Mouse (Mus musculus) embryonic stem cell, embryonic (primary cell): ENCODE data around the gene Egfr.

Source experiments
- CTCF ChIA-PET, 4 experiments: fragments of 300-600 bp in 2 of 4; fragments of 350-600 bp in 2 of 4; sonication (Branson Sonifier 250); formaldehyde crosslinking; loops; one replicate each; lab custom pipeline; 2022; ENCODE audit warnings: inconsistent platforms in 2 of 4; lab: Charles Lee
- POLR2A ChIA-PET, 4 experiments: fragments of 300-600 bp in 2 of 4; fragments of 350-600 bp in 2 of 4; sonication (Branson Sonifier 250); formaldehyde crosslinking; loops; one replicate each; lab custom pipeline; 2022; ENCODE audit warnings: antibody characterized with exemption in 4 of 4, inconsistent platforms in 1 of 4; lab: Charles Lee

Egfr gene

DNA sequence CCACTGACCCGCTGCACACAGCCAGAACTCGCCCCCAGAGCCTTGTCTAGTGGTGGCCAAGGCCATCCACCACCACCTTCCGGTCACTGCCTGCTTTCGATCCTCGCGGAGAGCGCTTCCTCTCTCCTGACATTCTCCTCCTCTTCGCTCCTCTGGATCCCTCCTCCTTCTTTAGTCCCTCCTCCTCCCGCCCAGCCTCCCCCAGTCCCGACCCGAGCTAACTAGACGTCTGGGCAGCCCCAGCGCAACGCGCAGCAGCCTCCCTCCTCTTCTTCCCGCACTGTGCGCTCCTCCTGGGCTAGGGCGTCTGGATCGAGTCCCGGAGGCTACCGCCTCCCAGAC, at the start of gene Egfr:
Egfr (plus strand) TSS at position 197 of the 342 bp plus-strand sequence.
- CTCF ChIA-PET: interaction anchor here in 1 of 4 experiments (0.6 kb wide), 1 partner anchor 238 kb away, joined by 3 read pairs; no protein-coding TSS in a partner anchor
- POLR2A ChIA-PET: interaction anchor here in 1 of 4 experiments (1.0 kb wide), 1 partner anchor 161 kb away, joined by 3 read pairs; no protein-coding TSS in a partner anchor

DNA sequence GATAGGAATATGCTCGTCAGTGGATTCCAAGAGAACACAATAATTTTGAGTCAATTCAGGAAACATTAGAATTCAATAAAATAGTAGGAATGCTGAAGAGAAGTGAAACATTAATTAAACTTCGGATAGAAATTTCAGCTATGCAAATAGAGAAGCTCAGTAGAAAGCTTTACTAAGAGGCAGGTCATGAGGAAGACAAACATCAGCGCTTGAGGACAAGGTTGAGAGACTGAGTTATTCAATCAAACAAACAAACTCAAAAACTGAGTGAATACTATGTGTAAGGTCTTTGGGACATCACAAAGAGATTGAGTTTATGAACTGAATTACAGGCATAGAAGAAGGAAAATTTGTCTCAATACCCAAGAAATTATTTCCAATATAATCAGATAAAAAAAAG, 48.8 kb upstream of the Egfr start:
- CTCF ChIA-PET: no interaction called here
- POLR2A ChIA-PET: no interaction called here

GRCm38 (mm10) chr11:16735083-16735644, 16.8 kb upstream of the Egfr start:
- CTCF ChIA-PET: no interaction called here
- POLR2A ChIA-PET: no interaction called here

- ChIA-PET POLR2A (no interaction called here), CTCF (no interaction called here)
These were observed 14.7 kb upstream of the Egfr start for GRCm38 (mm10) chr11:16737323-16737722.

- ChIA-PET POLR2A (interaction anchor here in 1 of 4 experiments (1.4 kb wide), 1 partner anchor 212 kb away, joined by 3 read pairs; no protein-coding TSS in a partner anchor), CTCF (no interaction called here)
These were observed 13.3 kb upstream of the Egfr start for GRCm38 (mm10) chr11:16738691-16739090.

GRCm38 (mm10) chr11:16739155-16739554, 12.8 kb upstream of the Egfr start:
- POLR2A ChIA-PET: interaction anchor here in 1 of 4 experiments (0.6 to 1.4 kb wide), 2 partner anchors 208 to 213 kb away, joined by 3 read pairs; no protein-coding TSS in a partner anchor

GRCm38 (mm10) chr11:16740691-16741611, 11.1 kb upstream of the Egfr start:
- CTCF ChIA-PET: no interaction called here
- POLR2A ChIA-PET: no interaction called here

More at GRCm38 (mm10) chr11:16739155-16739554, 12.8 kb upstream of the Egfr start:
- CTCF ChIA-PET: no interaction called here

DNA sequence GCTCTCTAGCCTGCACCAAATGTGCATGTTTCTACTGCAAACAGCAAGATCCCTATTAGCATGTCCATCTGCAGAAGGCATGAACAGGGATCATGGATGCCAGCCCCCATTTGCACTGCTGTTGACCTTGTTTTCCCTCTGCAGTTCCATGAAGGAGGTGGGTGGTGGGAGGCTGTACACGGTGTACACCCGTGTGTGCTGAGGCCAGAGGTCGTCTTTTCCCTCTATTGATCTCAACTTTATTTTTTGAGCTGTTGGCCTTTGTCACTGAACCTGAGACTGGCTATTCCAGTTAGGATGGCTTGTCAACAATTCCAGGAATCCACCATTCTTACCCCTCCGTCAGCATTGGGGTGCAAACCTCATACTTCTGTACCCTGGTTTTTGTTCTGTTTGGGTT, 9.8 kb upstream of the Egfr start:
- ChIA-PET POLR2A (no interaction called here), CTCF (no interaction called here)

GRCm38 (mm10) chr11:16742821-16743220, 9.2 kb upstream of the Egfr start:
- ChIA-PET POLR2A (no interaction called here), CTCF (no interaction called here)

DNA sequence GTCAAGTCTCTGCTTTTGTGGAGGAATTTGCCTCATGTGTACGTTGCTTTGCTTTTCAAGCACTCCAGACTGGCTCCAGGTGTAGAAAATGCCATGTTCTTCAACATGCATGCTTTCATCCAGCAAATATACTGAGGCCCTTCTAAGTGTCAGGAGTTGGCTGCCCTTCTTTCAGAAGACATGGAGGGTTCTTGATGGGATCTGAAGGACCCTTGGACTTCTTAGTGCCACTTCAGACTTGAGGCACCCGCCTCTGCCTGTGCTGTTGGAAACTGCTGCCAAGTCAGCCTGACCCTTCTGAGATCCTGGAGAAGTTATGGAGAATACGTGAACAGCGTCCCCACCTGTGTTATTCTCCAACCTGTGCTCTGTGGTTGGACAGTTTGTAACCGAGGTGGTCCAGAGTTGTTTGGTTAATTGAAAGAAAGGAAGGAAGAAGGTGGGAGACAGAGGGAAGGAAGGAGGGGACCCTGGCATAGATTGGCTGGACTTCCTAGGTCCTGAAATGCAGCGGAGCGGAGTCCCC, 483 bp upstream of the Egfr start:
- ChIA-PET CTCF (no interaction called here), POLR2A (interaction anchor here in 1 of 4 experiments (1.0 kb wide), 1 partner anchor 160 kb away, joined by 3 read pairs; no protein-coding TSS in a partner anchor)

GRCm38 (mm10) chr11:16752349-16753153, 548 bp downstream of the Egfr start:
- CTCF ChIA-PET: interaction anchor here in 1 of 4 experiments (0.6 kb wide), 1 partner anchor 237 kb away, joined by 3 read pairs; no protein-coding TSS in a partner anchor
- POLR2A ChIA-PET: interaction anchor here in 3 of 4 experiments (0.6 to 1.3 kb wide), 5 partner anchors 13 to 198 kb away, joined by 3 to 4 read pairs (median 3); partner anchors contain the start of gene Fbxo48 (in 1 of the 3)

GRCm38 (mm10) chr11:16753154-16754040, 1.4 kb downstream of the Egfr start:
- ChIA-PET POLR2A (interaction anchor here in 3 of 4 experiments (0.6 to 1.3 kb wide), 6 partner anchors 12 to 198 kb away, joined by 3 to 4 read pairs (median 4); partner anchors contain the start of gene Fbxo48 (in 2 of the 3)), CTCF (no interaction called here)

GRCm38 (mm10) chr11:16759930-16760329, 7.9 kb downstream of the Egfr start:
- ChIA-PET CTCF (no interaction called here), POLR2A (no interaction called here)

DNA sequence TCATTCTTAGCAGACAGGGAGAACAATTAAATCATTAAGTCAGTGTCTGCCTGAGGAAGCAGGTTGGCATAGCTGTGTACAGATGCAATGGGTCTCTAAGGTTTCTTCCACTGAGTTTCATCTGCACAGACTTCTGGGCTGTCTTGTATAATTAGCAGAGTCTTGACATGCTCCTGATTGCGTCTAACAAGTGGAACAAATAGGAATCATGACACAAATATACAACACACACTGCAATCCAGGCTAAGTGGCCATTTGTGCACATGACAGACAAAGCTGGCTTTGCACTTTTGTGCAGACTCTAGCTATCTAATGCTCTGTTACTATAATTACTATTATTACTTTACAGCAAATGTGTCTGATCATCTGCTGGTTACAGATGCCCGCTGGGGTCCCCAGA, 9.2 kb downstream of the Egfr start:
- POLR2A ChIA-PET: no interaction called here
- CTCF ChIA-PET: no interaction called here

DNA sequence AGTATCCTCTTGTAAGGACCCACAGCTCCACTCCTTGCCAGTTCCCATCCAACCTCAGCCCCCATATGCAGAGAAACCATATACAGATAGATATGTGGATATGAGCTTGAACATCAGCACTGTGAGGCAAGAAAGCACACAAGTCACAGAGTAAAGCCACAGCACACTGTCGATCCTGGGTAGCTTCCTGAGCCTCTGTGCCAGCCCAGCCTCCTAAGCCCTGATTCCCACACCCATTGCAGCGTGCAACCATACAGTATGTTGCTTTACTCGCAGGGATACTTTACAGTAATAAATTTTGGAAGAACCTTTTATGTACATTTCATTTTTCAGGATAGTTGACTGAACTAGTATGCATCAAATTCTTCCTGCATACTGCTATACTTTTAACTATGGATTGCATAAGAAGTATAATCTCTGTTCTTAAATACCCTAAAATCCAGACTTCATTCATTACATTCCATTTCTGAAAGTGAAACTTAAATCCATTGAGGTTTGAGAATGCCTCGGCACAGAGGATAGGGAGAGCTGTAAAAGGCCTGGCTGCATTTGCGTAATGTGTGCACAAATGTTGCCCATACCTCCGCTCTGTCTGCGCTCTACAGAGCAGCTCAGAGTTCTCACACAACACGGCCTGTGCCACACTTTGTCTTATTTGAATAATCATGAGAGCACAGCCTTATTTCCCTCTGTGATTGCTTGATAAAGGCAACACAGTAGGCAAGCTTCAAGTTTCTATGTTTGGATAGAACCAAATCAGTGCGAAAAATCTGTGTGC, 14.2 kb downstream of the Egfr start:
- POLR2A ChIA-PET: interaction anchor here in 2 of 4 experiments (0.9 to 1.0 kb wide), 2 partner anchors 13 to 174 kb away, joined by 3 read pairs; no protein-coding TSS in a partner anchor
- CTCF ChIA-PET: no interaction called here

DNA sequence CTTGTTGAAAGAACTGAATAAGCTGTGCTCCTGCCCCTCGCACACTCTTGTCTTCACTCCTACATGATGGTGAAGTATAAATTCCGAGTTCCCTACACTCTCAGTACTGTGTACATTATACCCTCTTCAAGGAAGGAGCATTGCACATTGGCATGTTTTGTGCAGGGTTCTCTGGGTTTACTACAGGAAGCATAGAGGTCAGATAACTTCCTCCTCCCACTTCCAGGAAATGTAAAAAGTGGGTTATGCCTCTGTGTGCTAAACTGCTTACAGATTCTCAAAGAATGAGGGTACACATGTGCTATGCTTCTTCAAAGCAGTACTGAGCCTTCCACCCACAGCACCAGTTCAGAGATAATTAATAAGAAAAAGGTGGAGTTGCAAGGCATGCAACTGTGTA, 16.0 kb downstream of the Egfr start:
- ChIA-PET POLR2A (no interaction called here), CTCF (no interaction called here)

- ChIA-PET POLR2A (no interaction called here), CTCF (interaction anchor here in 1 of 4 experiments (0.8 kb wide), 1 partner anchor 36 kb away, joined by 3 read pairs; no protein-coding TSS in a partner anchor)
These were observed 17.3 kb downstream of the Egfr start for GRCm38 (mm10) chr11:16769276-16769675.
